Mouse (Mus musculus): ENCODE measurements around the gene Fes. TPM values are rescaled to one million over a fixed set of nuclear protein-coding genes. Genes with fewer than 3 reads are reported as not detected.

The Fes gene
- total and polyA plus RNA-seq, 3 experiments, result 2.7 to 6.6 TPM; not detected in 1

- Histone ChIP-seq H3K9ac (ENCODE audit: control insufficient read depth, low read depth, low read length, poor library complexity, severe bottlenecking) (no peak overlapping the region), H3K27ac (ENCODE audit: control insufficient read depth, low read depth, low read length) (no peak overlapping the region), H3K79me2 (ENCODE audit: control insufficient read depth, insufficient read depth, low read length, poor library complexity) (no peaks in the 10 kb centered on the region; the same call in 1 of the 2 replicates), H3K36me3 (ENCODE audit: control insufficient read depth in 1 of 2, insufficient read depth in 2 of 2, low read length in 2 of 2) (peaks cover 0 to 6% of the 10 kb centered on the region in 2 experiments; a peak in 1 of 4 replicates), H3K4me1 (ENCODE audit: control insufficient read depth in 1 of 2, insufficient read depth in 2 of 2, low read length in 2 of 2) (peaks cover 0 to 23% of the 10 kb centered on the region in 2 experiments; a peak in 3 of 4 replicates), H3K4me3 (ENCODE audit: control insufficient read depth in 1 of 2, insufficient read depth in 1 of 2, low read depth in 2 of 2, low read length in 2 of 2) (no peak overlapping the region), H3K27me3 (ENCODE audit: control insufficient read depth in 1 of 2, insufficient read depth in 2 of 2, low read length in 2 of 2) (no peaks in the 10 kb centered on the region), H3K9me3 (replicated peaks; ENCODE audit: insufficient read depth, low read length) (no peaks in the 10 kb centered on the region)
- no peak for DNase-seq (ENCODE audit: low read depth, low spot score)
- TF ChIP-seq EP300 (IDR thresholded peaks at IDR 0.05; ENCODE audit: low read depth in 1 of 2, low read length in 2 of 2), result no peak
- TF ChIP-seq UBTF (IDR thresholded peaks at IDR 0.05; ENCODE audit: borderline replicate concordance, insufficient read depth, low read depth, low read length), result no peak
- TF ChIP-seq GATA1 (IDR thresholded peaks at IDR 0.05; ENCODE audit: low read depth, low read length), result no peak
- TF ChIP-seq MEF2A (IDR thresholded peaks at IDR 0.05; ENCODE audit: extremely low read depth, insufficient replicate concordance, low read depth, low read length, poor library complexity, severe bottlenecking), result no peak
- no peak for TF ChIP-seq HCFC1 (IDR thresholded peaks at IDR 0.05; ENCODE audit: low read depth, low read length)
- TF ChIP-seq JUND (IDR thresholded peaks at IDR 0.05; ENCODE audit: low read depth, low read length), result no peak
- TF ChIP-seq SIN3A (IDR thresholded peaks at IDR 0.05; ENCODE audit: low read length), result no peak
- no peak for TF ChIP-seq USF2 (IDR thresholded peaks at IDR 0.05; ENCODE audit: borderline replicate concordance in 1 of 2, insufficient read depth in 1 of 2, low read depth in 1 of 2, low read length in 2 of 2)
- TF ChIP-seq MYB (IDR thresholded peaks at IDR 0.05; ENCODE audit: low read depth, low read length), result no peak
- TF ChIP-seq MAX (IDR thresholded peaks at IDR 0.05; ENCODE audit: low read length), result no peak
- TF ChIP-seq USF1 (IDR thresholded peaks at IDR 0.05; ENCODE audit: low read depth, low read length), result no peak
- no peak for TF ChIP-seq ZC3H11A (IDR thresholded peaks at IDR 0.05; ENCODE audit: low read depth, low read length)
- no peak for TF ChIP-seq NELFE (IDR thresholded peaks at IDR 0.05; ENCODE audit: low read depth, low read length)
- no peak for TF ChIP-seq CHD1 (IDR thresholded peaks at IDR 0.05; ENCODE audit: low read depth, low read length)
- no peak for TF ChIP-seq SMC3 (IDR thresholded peaks at IDR 0.05; ENCODE audit: low read depth, low read length)
- TF ChIP-seq E2F4 (IDR thresholded peaks at IDR 0.05; ENCODE audit: borderline replicate concordance, low read depth, low read length), result no peak
- no peak for TF ChIP-seq KAT2A (conservative IDR thresholded peaks at IDR 0.05; ENCODE audit: low read depth, low read length)
These were observed 41.6 kb downstream of the Fes start for GRCm38 (mm10) chr7:80346173-80346572.

GRCm38 (mm10) chr7:80343270-80344018 is 44.3 kb downstream of the Fes start:
- H3K9me3 ChIP-seq (replicated peaks; ENCODE audit: insufficient read depth, low read length), result no peaks in the 10 kb centered on the region
- peak overlapping the region; percentile 93 for H3K9ac ChIP-seq (ENCODE audit: control insufficient read depth, low read depth, low read length, poor library complexity, severe bottlenecking)
- peak overlapping the region; percentile 58 for H3K27ac ChIP-seq (ENCODE audit: control insufficient read depth, low read depth, low read length)
- TF ChIP-seq KAT2A (conservative IDR thresholded peaks at IDR 0.05; ENCODE audit: low read depth, low read length), result no peak
- peak; percentile 8 for TF ChIP-seq SIN3A (IDR thresholded peaks at IDR 0.05; ENCODE audit: low read length)
- TF ChIP-seq POLR2A (IDR thresholded peaks at IDR 0.05; ENCODE audit: control insufficient read depth in 1 of 2, insufficient read depth in 1 of 2, low read depth in 1 of 2, low read length in 2 of 2, poor library complexity in 1 of 2), result no peak
- no peak for TF ChIP-seq MXI1 (IDR thresholded peaks at IDR 0.05; ENCODE audit: low read depth, low read length)
- TF ChIP-seq RCOR1 (IDR thresholded peaks at IDR 0.05; ENCODE audit: low read depth, low read length), result no peak
- peak; percentile 10; the same call in 1 of the 2 replicates for TF ChIP-seq TBP (IDR thresholded peaks at IDR 0.05; ENCODE audit: low read depth, low read length)
- no peak for DNase-seq (ENCODE audit: low read depth, low spot score)
- H3K27me3 ChIP-seq (ENCODE audit: control insufficient read depth in 1 of 2, insufficient read depth in 2 of 2, low read length in 2 of 2), result no peaks in the 10 kb centered on the region
- H3K79me2 ChIP-seq (ENCODE audit: control insufficient read depth, insufficient read depth, low read length, poor library complexity), result peaks cover 11% of the 10 kb centered on the region
- H3K4me3 ChIP-seq (ENCODE audit: control insufficient read depth in 1 of 2, insufficient read depth in 1 of 2, low read depth in 2 of 2, low read length in 2 of 2), result peak overlapping the region; percentile 59 to 73
- peaks cover 0 to 11% of the 10 kb centered on the region in 2 experiments; a peak in 2 of 4 replicates for H3K36me3 ChIP-seq (ENCODE audit: control insufficient read depth in 1 of 2, insufficient read depth in 2 of 2, low read length in 2 of 2)
- peaks cover 0 to 31% of the 10 kb centered on the region in 2 experiments; a peak in 3 of 4 replicates for H3K4me1 ChIP-seq (ENCODE audit: control insufficient read depth in 1 of 2, insufficient read depth in 2 of 2, low read length in 2 of 2)

Measured in MEL (cell line).